Mouse (Mus musculus): ENCODE data around the gene Hoxa4. TPM values are rescaled to one million over a fixed set of nuclear protein-coding genes. Genes with fewer than 3 reads are reported as not detected.

The Hoxa4 gene
- total and polyA plus RNA-seq, 3 experiments = 0.19 TPM; not detected in 2

GRCm38 (mm10) chr6:52153270-52153669 is 38.3 kb downstream of the Hoxa4 start:
- Histone ChIP-seq H3K79me2 (replicated peaks; ENCODE audit: control insufficient read depth, extremely low read depth, insufficient read depth, poor library complexity, severe bottlenecking) (no peaks in the 10 kb centered on the region), H3K4me2 (ENCODE audit: insufficient read depth, low read depth, poor library complexity, severe bottlenecking) (no peak overlapping the region), H3K36me3 (replicated peaks in 1 of 2; ENCODE audit: control insufficient read depth in 1 of 2, insufficient read depth in 1 of 2, low read length in 1 of 2) (peaks cover 0 to 10% of the 10 kb centered on the region in 2 experiments), H3K27ac (ENCODE audit: insufficient read depth, low read depth) (no peak overlapping the region), H3K4me1 (ENCODE audit: control insufficient read depth in 1 of 2, insufficient read depth in 2 of 2) (peaks cover 5 to 7% of the 10 kb centered on the region in 2 experiments; a peak in 2 of 4 replicates), H3K27me3 (replicated peaks) (no peaks in the 10 kb centered on the region), H3K9me3 (replicated peaks; ENCODE audit: low read length) (no peaks in the 10 kb centered on the region), H3K9ac (ENCODE audit: insufficient read depth, low read depth) (no peak overlapping the region), H3K4me3 (replicated peaks in 1 of 3; ENCODE audit: low read depth in 2 of 3, low read length in 2 of 3, poor library complexity in 1 of 3) (no peak overlapping the region)
- in situ Hi-C loops (cut with MboI; ENCODE audit: low pct_ligation_motif_present, low pct_unique_long_range_greater_than_20kb, low sequenced_read_pairs) (no loop called here), dilution Hi-C loops (cut with MboI; ENCODE audit: extremely low pct_ligation_motif_present, extremely low pct_unique_long_range_greater_than_20kb, low sequenced_read_pairs) (no loop called here)
- no peak for TF ChIP-seq UBTF (IDR thresholded peaks at IDR 0.05; ENCODE audit: low read depth, low read length)
- no peak for TF ChIP-seq PAX5 (IDR thresholded peaks at IDR 0.05; ENCODE audit: low read length)
- no peak for TF ChIP-seq CHD1 (IDR thresholded peaks at IDR 0.05; ENCODE audit: low read depth, low read length)
- no peak for TF ChIP-seq MXI1 (IDR thresholded peaks at IDR 0.05; ENCODE audit: low read depth, low read length)
- no peak for TF ChIP-seq KAT2A (IDR thresholded peaks at IDR 0.05; ENCODE audit: insufficient replicate concordance, low read length)
- no peak for TF ChIP-seq JUN (IDR thresholded peaks at IDR 0.05; ENCODE audit: insufficient read depth, low read depth, low read length)
- TF ChIP-seq ETS1 (conservative IDR thresholded peaks at IDR 0.05; ENCODE audit: low read depth, low read length) = no peak
- no peak for TF ChIP-seq EP300 (IDR thresholded peaks at IDR 0.05; ENCODE audit: low read length)
- no peak for TF ChIP-seq ZMIZ1 (IDR thresholded peaks at IDR 0.05; ENCODE audit: low read depth, low read length)
- TF ChIP-seq HCFC1 (IDR thresholded peaks at IDR 0.05; ENCODE audit: low read depth, low read length) = no peak
- DNase-seq (ENCODE audit: extremely low read depth) = no peak

DNA sequence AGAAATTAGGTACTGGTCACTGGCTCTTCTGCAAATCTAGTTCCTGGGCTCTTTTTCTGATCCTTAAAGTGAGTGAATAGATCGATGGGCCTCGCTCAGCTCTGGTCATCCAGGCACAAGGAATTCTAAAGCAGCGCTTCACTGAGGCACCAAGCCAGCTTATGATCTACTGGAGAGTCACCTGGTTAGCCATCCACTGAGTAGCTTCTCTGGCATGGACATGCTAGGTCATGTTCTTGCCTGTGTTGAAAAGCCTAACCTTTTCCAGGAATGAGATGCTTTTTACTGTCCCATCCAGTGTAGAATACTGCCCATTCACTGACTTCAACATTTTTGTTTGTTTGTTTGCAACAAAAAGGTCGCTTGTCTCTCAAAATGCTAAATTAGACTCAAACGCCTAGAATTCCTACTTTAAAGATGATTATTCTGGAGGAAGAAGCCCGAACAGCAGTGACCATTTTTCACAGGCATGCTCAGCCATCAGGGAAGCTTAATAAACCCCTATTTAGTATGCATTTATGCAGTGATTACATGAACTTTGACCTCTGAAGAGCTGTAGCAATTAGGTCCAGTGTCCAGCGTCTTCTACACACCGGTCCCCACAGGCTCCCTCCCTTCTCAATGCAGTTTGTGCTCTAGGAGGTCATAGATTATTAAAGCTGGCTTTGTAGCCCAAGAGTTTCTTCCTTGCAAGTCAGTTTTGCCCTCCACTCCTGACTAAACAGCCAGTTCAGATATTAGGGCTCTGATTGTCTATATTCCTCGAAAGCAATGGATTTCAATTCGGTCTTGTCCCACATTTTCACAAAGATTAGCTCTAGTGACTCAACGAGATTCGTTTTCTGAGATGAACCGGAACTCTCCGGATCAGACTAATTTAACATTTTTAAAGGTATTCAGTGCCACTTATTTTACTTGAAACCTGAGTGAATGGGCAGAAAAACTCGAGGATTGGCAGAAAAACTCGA is 39.0 kb downstream of the Hoxa4 start:
- H3K4me2 ChIP-seq (ENCODE audit: insufficient read depth, low read depth, poor library complexity, severe bottlenecking) = no peak overlapping the region
- dilution Hi-C loops (cut with MboI; ENCODE audit: extremely low pct_ligation_motif_present, extremely low pct_unique_long_range_greater_than_20kb, low sequenced_read_pairs) (no loop called here), in situ Hi-C loops (cut with MboI; ENCODE audit: low pct_ligation_motif_present, low pct_unique_long_range_greater_than_20kb, low sequenced_read_pairs) (no loop called here)
- H3K79me2 ChIP-seq (replicated peaks; ENCODE audit: control insufficient read depth, extremely low read depth, insufficient read depth, poor library complexity, severe bottlenecking) = no peaks in the 10 kb centered on the region
- no peak overlapping the region for H3K4me3 ChIP-seq (replicated peaks in 1 of 3; ENCODE audit: low read depth in 2 of 3, low read length in 2 of 3, poor library complexity in 1 of 3)
- H3K9me3 ChIP-seq (replicated peaks; ENCODE audit: low read length) = no peaks in the 10 kb centered on the region
- DNase-seq (ENCODE audit: extremely low read depth) = no peak
- H3K36me3 ChIP-seq (replicated peaks in 1 of 2; ENCODE audit: control insufficient read depth in 1 of 2, insufficient read depth in 1 of 2, low read length in 1 of 2) = peaks cover 0 to 10% of the 10 kb centered on the region in 2 experiments
- H3K27me3 ChIP-seq (replicated peaks) = no peaks in the 10 kb centered on the region
- peaks cover 2 to 3% of the 10 kb centered on the region in 2 experiments; a peak in 2 of 4 replicates for H3K4me1 ChIP-seq (ENCODE audit: control insufficient read depth in 1 of 2, insufficient read depth in 2 of 2)
- H3K27ac ChIP-seq (ENCODE audit: insufficient read depth, low read depth) = no peak overlapping the region
- no peak for TF ChIP-seq POLR2A (IDR thresholded peaks at IDR 0.05; ENCODE audit: low read depth, low read length)
- no peak for TF ChIP-seq ZMIZ1 (IDR thresholded peaks at IDR 0.05; ENCODE audit: low read depth, low read length)
- TF ChIP-seq USF2 (conservative IDR thresholded peaks at IDR 0.05; ENCODE audit: low read depth, low read length) = no peak
- TF ChIP-seq TCF12 (IDR thresholded peaks at IDR 0.05; ENCODE audit: low read depth, low read length) = no peak
- TF ChIP-seq EP300 (IDR thresholded peaks at IDR 0.05; ENCODE audit: low read length) = no peak
- TF ChIP-seq PAX5 (IDR thresholded peaks at IDR 0.05; ENCODE audit: low read length) = no peak
- no peak for TF ChIP-seq MEF2A (IDR thresholded peaks at IDR 0.05; ENCODE audit: borderline replicate concordance, low read depth, low read length)
- no peak overlapping the region for H3K9ac ChIP-seq (ENCODE audit: insufficient read depth, low read depth)

Measured in CH12.LX (cell line).